Mouse (Mus musculus) brain, embryonic 14.5 days (tissue): ENCODE results near the gene Adcy3.

Experiments
- CTCF ChIP-seq: fragments of 200-500 bp; IDR thresholded peaks from 2 replicates; pipeline ENCODE4 v1.5.1; 2012; ENCODE audit warnings: inconsistent platforms, mild to moderate bottlenecking, moderate library complexity, borderline replicate concordance; ENCODE audit not compliant: insufficient read depth, insufficient read length; ENCODE audit errors: extremely low read depth
- POLR2A ChIP-seq: fragments of 200-500 bp; IDR thresholded peaks from 2 replicates; pipeline ENCODE4 v1.6.1; 2012; ENCODE audit warnings: mild to moderate bottlenecking, inconsistent platforms, borderline replicate concordance; ENCODE audit not compliant: poor library complexity, insufficient read depth, insufficient read length, severe bottlenecking; ENCODE audit errors: extremely low read depth

DNA sequence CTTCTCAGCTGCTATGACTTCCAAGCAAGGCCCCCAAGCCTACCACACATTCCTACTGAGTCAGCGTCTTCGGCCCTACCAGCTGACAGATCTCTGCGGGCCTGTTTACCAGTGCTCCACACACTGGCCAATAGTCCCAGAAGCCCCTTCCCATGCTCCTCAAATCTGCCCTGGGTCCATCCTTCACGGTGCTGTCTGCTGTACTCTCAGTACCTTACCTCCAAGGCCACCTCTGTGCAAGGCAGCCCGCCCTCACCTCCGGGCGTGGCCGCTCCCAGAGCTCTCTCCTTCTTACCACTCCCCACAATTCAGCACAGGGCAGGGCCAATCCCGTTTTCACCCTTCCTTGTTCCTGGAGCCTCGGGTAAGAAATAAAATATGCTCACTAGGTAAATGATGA lies 112.8 kb downstream of the Adcy3 start:
- no peak for TF ChIP-seq POLR2A
- no peak for TF ChIP-seq CTCF
